Mouse (Mus musculus): ENCODE results near the gene Cd2bp2. TPM values are rescaled to one million over a fixed set of nuclear protein-coding genes. Genes with fewer than 3 reads are reported as not detected.

Cd2bp2 gene
- polyA plus RNA-seq, 1 experiment from 2014 or later, result 88.0 TPM

DNA sequence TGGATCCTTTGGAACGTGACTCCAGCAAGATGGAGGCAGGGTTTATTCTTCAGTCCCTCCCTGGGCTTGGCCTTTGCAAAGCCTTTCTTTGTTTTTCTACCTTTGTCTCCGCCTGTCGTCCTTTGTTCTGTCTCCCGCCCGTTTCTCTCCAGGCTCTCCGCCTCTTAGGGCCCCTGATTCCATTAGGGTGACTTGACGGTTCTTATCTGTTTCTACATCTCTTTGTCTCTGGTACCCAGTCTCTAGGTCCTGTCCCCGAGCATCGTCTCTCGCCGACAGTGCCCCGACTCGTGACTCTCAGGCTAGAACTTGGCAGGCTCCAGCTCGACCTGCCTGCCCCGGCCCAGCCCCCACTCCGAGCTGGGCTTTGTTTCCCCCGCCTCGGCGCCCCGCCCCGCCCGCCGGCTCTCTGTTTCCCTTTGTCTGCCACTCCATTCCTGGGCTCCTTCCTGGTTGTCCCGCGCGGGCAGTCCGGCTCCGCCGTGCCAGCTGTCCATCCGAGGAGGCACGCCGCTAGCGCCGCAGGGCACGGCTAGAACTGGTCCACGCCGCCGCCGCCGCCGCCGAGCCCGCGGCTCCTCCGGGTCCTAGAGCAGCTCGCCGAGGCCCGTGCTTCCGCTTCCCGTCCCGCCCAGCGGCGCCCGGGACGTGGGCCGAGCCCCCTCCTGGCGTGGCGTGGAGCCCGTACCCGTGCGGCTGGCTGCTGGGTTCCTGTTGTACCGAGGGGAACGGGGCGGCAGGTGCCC is 36.9 kb upstream of the Cd2bp2 start, which contains the start of the genes Zfp553 and Sept1:
Gene Zfp553 (plus strand): TSS at position 440 of the 746 bp plus-strand sequence.
Gene Sept1 (minus strand): TSS at position 509 of the 746 bp plus-strand sequence.
- peak within 1 kb of the TSS; percentile 99 for H3K9ac ChIP-seq (ENCODE audit: low read length)
- ATAC-seq (ENCODE audit: low FRiP score) (peak; percentile 90), DNase-seq (ENCODE audit: low spot score, missing footprints) (peak; percentile 99)
- under 1% methylated on average over 64 of the region's 64 CpGs for WGBS
- no peaks in the 10 kb centered on the region for H3K27me3 ChIP-seq (ENCODE audit: control insufficient read depth, insufficient read depth, low read length)
- peaks cover 21% of the 10 kb centered on the region for H3K4me1 ChIP-seq (ENCODE audit: control insufficient read depth, insufficient read depth, low read length)
- peaks cover 37% of the 10 kb centered on the region for H3K36me3 ChIP-seq (ENCODE audit: control insufficient read depth, insufficient read depth, low read length)
- H3K4me2 ChIP-seq, result peak within 1 kb of the TSS; percentile 59
- H3K27ac ChIP-seq (ENCODE audit: low read depth, low read length), result peak within 1 kb of the TSS; percentile 98
- no peaks in the 10 kb centered on the region for H3K9me3 ChIP-seq (ENCODE audit: control insufficient read depth, low read length)
- peak within 1 kb of the TSS; percentile 97 for H3K4me3 ChIP-seq (ENCODE audit: low read depth, low read length)

DNA sequence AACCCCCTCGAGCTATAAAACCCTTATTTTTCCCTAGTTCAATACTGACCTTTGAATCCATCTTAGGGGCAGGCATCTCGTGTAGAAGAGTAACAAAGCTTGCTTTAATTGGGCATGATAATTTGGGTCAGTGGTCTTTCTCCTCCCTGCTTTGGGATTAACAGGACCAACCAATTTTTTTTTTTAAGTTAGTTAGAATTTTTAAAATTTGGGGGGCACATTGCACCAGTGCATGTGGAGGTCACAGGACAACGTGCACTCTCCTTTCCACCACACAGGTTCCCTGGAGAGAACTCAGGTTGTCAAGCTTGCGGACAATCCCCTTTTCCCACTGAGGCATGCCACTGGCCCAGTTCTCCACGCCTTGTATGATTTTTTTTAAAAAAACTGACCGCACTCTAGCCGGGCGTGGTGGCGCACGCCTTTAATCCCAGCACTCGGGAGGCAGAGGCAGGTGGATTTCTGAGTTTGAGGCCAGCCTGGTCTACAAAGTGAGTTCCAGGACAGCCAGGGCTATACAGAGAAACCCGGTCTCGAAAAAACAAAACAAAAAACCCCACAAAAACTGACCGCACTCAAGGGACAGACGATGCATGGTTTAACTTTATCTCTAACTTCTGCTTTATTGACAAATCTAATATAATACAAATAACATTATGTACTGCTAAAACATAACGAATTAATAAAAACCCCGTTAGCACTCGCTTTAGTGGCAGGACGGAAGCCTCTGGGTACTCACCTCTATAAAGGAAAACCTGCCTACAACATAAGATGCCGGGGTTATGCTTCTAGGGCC is 36.2 kb upstream of the Cd2bp2 start:
- Histone ChIP-seq H3K4me1 (ENCODE audit: control insufficient read depth, insufficient read depth, low read length) (peaks cover 21% of the 10 kb centered on the region), H3K27ac (ENCODE audit: low read depth, low read length) (peak overlapping the region; percentile 98), H3K9ac (ENCODE audit: low read length) (peak overlapping the region; percentile 99), H3K9me3 (ENCODE audit: control insufficient read depth, low read length) (no peaks in the 10 kb centered on the region), H3K27me3 (ENCODE audit: control insufficient read depth, insufficient read depth, low read length) (no peaks in the 10 kb centered on the region), H3K4me3 (ENCODE audit: low read depth, low read length) (peak overlapping the region; percentile 97), H3K4me2 (peak overlapping the region; percentile 59), H3K36me3 (ENCODE audit: control insufficient read depth, insufficient read depth, low read length) (peaks cover 32% of the 10 kb centered on the region)
- WGBS, result 8% methylated on average over 20 of the region's 20 CpGs
- peak; percentile 91 for DNase-seq (ENCODE audit: low spot score, missing footprints)
- ATAC-seq (ENCODE audit: low FRiP score), result no peak

GRCm38 (mm10) chr7:127231376-127231775 is 35.5 kb upstream of the Cd2bp2 start:
- H3K36me3 ChIP-seq (ENCODE audit: control insufficient read depth, insufficient read depth, low read length), result peaks cover 25% of the 10 kb centered on the region
- peaks cover 21% of the 10 kb centered on the region for H3K4me1 ChIP-seq (ENCODE audit: control insufficient read depth, insufficient read depth, low read length)
- H3K9me3 ChIP-seq (ENCODE audit: control insufficient read depth, low read length), result no peaks in the 10 kb centered on the region
- H3K27ac ChIP-seq (ENCODE audit: low read depth, low read length), result peak overlapping the region; percentile 98; the same call in 1 of the 2 replicates
- WGBS, result 87% methylated on average over 2 of the region's 3 CpGs
- ATAC-seq (ENCODE audit: low FRiP score), result no peak
- H3K4me2 ChIP-seq, result peak overlapping the region; percentile 59
- H3K4me3 ChIP-seq (ENCODE audit: low read depth, low read length), result peak overlapping the region; percentile 97
- peak overlapping the region; percentile 99 for H3K9ac ChIP-seq (ENCODE audit: low read length)
- no peak for DNase-seq (ENCODE audit: low spot score, missing footprints)
- no peaks in the 10 kb centered on the region for H3K27me3 ChIP-seq (ENCODE audit: control insufficient read depth, insufficient read depth, low read length)

- H3K27ac ChIP-seq (ENCODE audit: low read depth, low read length), result no peak overlapping the region
- H3K4me1 ChIP-seq (ENCODE audit: control insufficient read depth, insufficient read depth, low read length), result peaks cover 14% of the 10 kb centered on the region
- H3K4me3 ChIP-seq (ENCODE audit: low read depth, low read length), result no peak overlapping the region
- 64% methylated on average over 4 of the region's 4 CpGs for WGBS
- peak; percentile 97 for DNase-seq (ENCODE audit: low spot score, missing footprints)
- no peaks in the 10 kb centered on the region for H3K27me3 ChIP-seq (ENCODE audit: control insufficient read depth, insufficient read depth, low read length)
- H3K9me3 ChIP-seq (ENCODE audit: control insufficient read depth, low read length), result no peaks in the 10 kb centered on the region
- H3K36me3 ChIP-seq (ENCODE audit: control insufficient read depth, insufficient read depth, low read length), result peaks cover 11% of the 10 kb centered on the region; the same call in 1 of the 2 replicates
- no peak overlapping the region for H3K9ac ChIP-seq (ENCODE audit: low read length)
- no peak overlapping the region for H3K4me2 ChIP-seq
- ATAC-seq (ENCODE audit: low FRiP score), result no peak
These were observed 32.9 kb upstream of the Cd2bp2 start for GRCm38 (mm10) chr7:127228615-127229303.

- H3K4me2 ChIP-seq, result no peak overlapping the region
- DNase-seq (ENCODE audit: low spot score, missing footprints) (no peak), ATAC-seq (ENCODE audit: low FRiP score) (no peak)
- no peaks in the 10 kb centered on the region for H3K9me3 ChIP-seq (ENCODE audit: control insufficient read depth, low read length)
- H3K36me3 ChIP-seq (ENCODE audit: control insufficient read depth, insufficient read depth, low read length), result peaks cover 11% of the 10 kb centered on the region; the same call in 1 of the 2 replicates
- H3K9ac ChIP-seq (ENCODE audit: low read length), result no peak overlapping the region
- H3K4me3 ChIP-seq (ENCODE audit: low read depth, low read length), result no peak overlapping the region
- no peak overlapping the region for H3K27ac ChIP-seq (ENCODE audit: low read depth, low read length)
- WGBS, result 92% methylated on average over 11 of the region's 11 CpGs
- no peaks in the 10 kb centered on the region for H3K27me3 ChIP-seq (ENCODE audit: control insufficient read depth, insufficient read depth, low read length)
- H3K4me1 ChIP-seq (ENCODE audit: control insufficient read depth, insufficient read depth, low read length), result no peaks in the 10 kb centered on the region; the same call in 1 of the 2 replicates
These were observed 29.5 kb upstream of the Cd2bp2 start for GRCm38 (mm10) chr7:127225147-127225995.

DNA sequence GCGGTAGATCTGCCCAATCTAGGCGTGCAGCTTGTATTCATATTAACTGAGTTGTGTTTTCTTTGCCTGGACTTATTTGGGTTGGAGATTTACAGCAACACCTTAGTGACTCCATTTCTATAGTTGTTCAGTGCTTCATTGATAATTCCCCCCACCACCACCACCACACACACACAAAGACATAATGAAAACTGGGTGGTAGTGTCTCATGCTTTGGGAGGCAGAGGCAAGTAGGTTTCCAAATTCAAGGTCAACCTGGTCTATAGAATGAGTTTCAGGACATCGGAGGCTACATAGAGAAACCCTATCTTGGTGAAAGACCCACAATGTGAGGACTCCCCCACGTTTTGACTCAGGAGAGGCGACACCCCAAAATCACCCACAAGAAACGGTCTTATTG is 28.8 kb upstream of the Cd2bp2 start:
- H3K4me2 ChIP-seq, result no peak overlapping the region
- no peaks in the 10 kb centered on the region for H3K27me3 ChIP-seq (ENCODE audit: control insufficient read depth, insufficient read depth, low read length)
- no peaks in the 10 kb centered on the region for H3K9me3 ChIP-seq (ENCODE audit: control insufficient read depth, low read length)
- H3K27ac ChIP-seq (ENCODE audit: low read depth, low read length), result no peak overlapping the region
- DNase-seq (ENCODE audit: low spot score, missing footprints) (no peak), ATAC-seq (ENCODE audit: low FRiP score) (no peak)
- WGBS, result 91% methylated on average over 6 of the region's 6 CpGs
- no peak overlapping the region for H3K4me3 ChIP-seq (ENCODE audit: low read depth, low read length)
- H3K36me3 ChIP-seq (ENCODE audit: control insufficient read depth, insufficient read depth, low read length), result peaks cover 7% of the 10 kb centered on the region; the same call in 1 of the 2 replicates
- H3K4me1 ChIP-seq (ENCODE audit: control insufficient read depth, insufficient read depth, low read length), result no peaks in the 10 kb centered on the region
- H3K9ac ChIP-seq (ENCODE audit: low read length), result no peak overlapping the region

- H3K9me3 ChIP-seq (ENCODE audit: control insufficient read depth, low read length), result no peaks in the 10 kb centered on the region
- 85% methylated on average over 6 of the region's 6 CpGs for WGBS
- H3K4me1 ChIP-seq (ENCODE audit: control insufficient read depth, insufficient read depth, low read length), result no peaks in the 10 kb centered on the region
- no peak overlapping the region for H3K4me2 ChIP-seq
- no peak overlapping the region for H3K27ac ChIP-seq (ENCODE audit: low read depth, low read length)
- H3K4me3 ChIP-seq (ENCODE audit: low read depth, low read length), result no peak overlapping the region
- H3K27me3 ChIP-seq (ENCODE audit: control insufficient read depth, insufficient read depth, low read length), result no peaks in the 10 kb centered on the region
- peaks cover 2% of the 10 kb centered on the region; the same call in 1 of the 2 replicates for H3K36me3 ChIP-seq (ENCODE audit: control insufficient read depth, insufficient read depth, low read length)
- H3K9ac ChIP-seq (ENCODE audit: low read length), result no peak overlapping the region
- DNase-seq (ENCODE audit: low spot score, missing footprints) (no peak), ATAC-seq (ENCODE audit: low FRiP score) (no peak)
These were observed 27.9 kb upstream of the Cd2bp2 start for GRCm38 (mm10) chr7:127223515-127224478.

Measured in midbrain, embryonic 11.5 days (tissue).